Mouse (Mus musculus): Measurements from ENCODE around the gene Ap1s1. TPM values are rescaled to one million over a fixed set of nuclear protein-coding genes. Genes with fewer than 3 reads are reported as not detected.

The Ap1s1 gene
- total and polyA plus RNA-seq, 3 experiments, result 154 to 218 (median 211) TPM

GRCm38 (mm10) chr5:137032641-137033074 lies 13.3 kb downstream of the Ap1s1 start (continued):
- no peak for TF ChIP-seq POLR2AphosphoS5 (IDR thresholded peaks at IDR 0.05; ENCODE audit: borderline replicate concordance, low read depth, low read length)
- TF ChIP-seq MAFK (IDR thresholded peaks at IDR 0.05; ENCODE audit: borderline replicate concordance, low read depth, low read length), result no peak

GRCm38 (mm10) chr5:137032033-137032421 lies 13.9 kb downstream of the Ap1s1 start:
- no peaks in the 10 kb centered on the region for H3K27me3 ChIP-seq (ENCODE audit: control insufficient read depth in 1 of 2, insufficient read depth in 2 of 2, low read length in 2 of 2)
- H3K9ac ChIP-seq (ENCODE audit: control insufficient read depth, low read depth, low read length, poor library complexity, severe bottlenecking), result peak overlapping the region; percentile 76
- H3K36me3 ChIP-seq (ENCODE audit: control insufficient read depth in 1 of 2, insufficient read depth in 2 of 2, low read length in 2 of 2), result peaks cover 0 to 2% of the 10 kb centered on the region in 2 experiments; a peak in 2 of 4 replicates
- 0 out of 2 replicates have a peak, but pooled peaks have one; percentile 16 for TF ChIP-seq BHLHE40 (IDR thresholded peaks at IDR 0.05; ENCODE audit: borderline replicate concordance, low read depth, low read length)
- TF ChIP-seq SMC3 (IDR thresholded peaks at IDR 0.05; ENCODE audit: low read depth, low read length), result no peak
- TF ChIP-seq CTCF (IDR thresholded peaks at IDR 0.05 in 2 of 3, conservative IDR thresholded peaks at IDR 0.05 in 1 of 3; ENCODE audit: control insufficient read depth in 1 of 3, insufficient read depth in 1 of 3, low read depth in 2 of 3, low read length in 3 of 3, poor library complexity in 1 of 3, severe bottlenecking in 1 of 3), result peak in 2 of 3 experiments; percentile 8 to 32; a peak in 3 of 6 replicates
- H3K9me3 ChIP-seq (replicated peaks; ENCODE audit: insufficient read depth, low read length), result no peaks in the 10 kb centered on the region
- H3K79me2 ChIP-seq (ENCODE audit: control insufficient read depth, insufficient read depth, low read length, poor library complexity), result no peaks in the 10 kb centered on the region; the same call in 1 of the 2 replicates
- peak overlapping the region; percentile 65; the same call in 1 of the 2 replicates for H3K27ac ChIP-seq (ENCODE audit: control insufficient read depth, low read depth, low read length)
- peaks cover 3 to 5% of the 10 kb centered on the region in 2 experiments; a peak in 2 of 4 replicates for H3K4me1 ChIP-seq (ENCODE audit: control insufficient read depth in 1 of 2, insufficient read depth in 2 of 2, low read length in 2 of 2)
- peak; percentile 74 for DNase-seq (ENCODE audit: low read depth, low spot score)
- H3K4me3 ChIP-seq (ENCODE audit: control insufficient read depth in 1 of 2, insufficient read depth in 1 of 2, low read depth in 2 of 2, low read length in 2 of 2), result peak overlapping the region; percentile 70

- H3K9ac ChIP-seq (ENCODE audit: control insufficient read depth, low read depth, low read length, poor library complexity, severe bottlenecking), result peak overlapping the region; percentile 76
- H3K27ac ChIP-seq (ENCODE audit: control insufficient read depth, low read depth, low read length), result 0 out of 2 replicates have a peak overlapping the region, but pooled peaks have one; percentile 12
- TF ChIP-seq POLR2AphosphoS2 (IDR thresholded peaks at IDR 0.05; ENCODE audit: low read length), result no peak
- no peak for TF ChIP-seq SIN3A (IDR thresholded peaks at IDR 0.05; ENCODE audit: low read length)
- no peak for TF ChIP-seq MAX (IDR thresholded peaks at IDR 0.05; ENCODE audit: low read length)
- TF ChIP-seq RCOR1 (IDR thresholded peaks at IDR 0.05; ENCODE audit: low read depth, low read length), result no peak
- no peak for TF ChIP-seq KAT2A (conservative IDR thresholded peaks at IDR 0.05; ENCODE audit: low read depth, low read length)
- no peak for TF ChIP-seq MYB (IDR thresholded peaks at IDR 0.05; ENCODE audit: low read depth, low read length)
- no peak for TF ChIP-seq POLR2AphosphoS5 (IDR thresholded peaks at IDR 0.05; ENCODE audit: borderline replicate concordance, low read depth, low read length)
- no peak for TF ChIP-seq MYC (IDR thresholded peaks at IDR 0.05; ENCODE audit: low read depth, low read length)
- TF ChIP-seq MAZ (IDR thresholded peaks at IDR 0.05; ENCODE audit: low read depth, low read length), result no peak
- no peak for TF ChIP-seq EP300 (IDR thresholded peaks at IDR 0.05; ENCODE audit: low read depth in 1 of 2, low read length in 2 of 2)
- no peak for TF ChIP-seq RAD21 (IDR thresholded peaks at IDR 0.05; ENCODE audit: low read depth, low read length)
- TF ChIP-seq MEF2A (IDR thresholded peaks at IDR 0.05; ENCODE audit: extremely low read depth, insufficient replicate concordance, low read depth, low read length, poor library complexity, severe bottlenecking), result no peak
- no peak for TF ChIP-seq ZMIZ1 (IDR thresholded peaks at IDR 0.05; ENCODE audit: low read depth, low read length)
- no peak for TF ChIP-seq HCFC1 (IDR thresholded peaks at IDR 0.05; ENCODE audit: low read depth, low read length)
- H3K4me1 ChIP-seq (ENCODE audit: control insufficient read depth in 1 of 2, insufficient read depth in 2 of 2, low read length in 2 of 2), result peaks cover 3 to 5% of the 10 kb centered on the region in 2 experiments; a peak in 2 of 4 replicates
- H3K4me3 ChIP-seq (ENCODE audit: control insufficient read depth in 1 of 2, insufficient read depth in 1 of 2, low read depth in 2 of 2, low read length in 2 of 2), result peak overlapping the region; percentile 70
- no peaks in the 10 kb centered on the region; the same call in 1 of the 2 replicates for H3K79me2 ChIP-seq (ENCODE audit: control insufficient read depth, insufficient read depth, low read length, poor library complexity)
- DNase-seq (ENCODE audit: low read depth, low spot score), result no peak
- no peaks in the 10 kb centered on the region; a peak in 1 of 4 replicates for H3K27me3 ChIP-seq (ENCODE audit: control insufficient read depth in 1 of 2, insufficient read depth in 2 of 2, low read length in 2 of 2)
- peaks cover 0 to 2% of the 10 kb centered on the region in 2 experiments; a peak in 2 of 4 replicates for H3K36me3 ChIP-seq (ENCODE audit: control insufficient read depth in 1 of 2, insufficient read depth in 2 of 2, low read length in 2 of 2)
- no peaks in the 10 kb centered on the region for H3K9me3 ChIP-seq (replicated peaks; ENCODE audit: insufficient read depth, low read length)
Measured at GRCm38 (mm10) chr5:137031076-137032032, 14.6 kb downstream of the Ap1s1 start.
